8 mouse cellular contexts compared by ENCODE assay signal in the genomic region with DNA sequence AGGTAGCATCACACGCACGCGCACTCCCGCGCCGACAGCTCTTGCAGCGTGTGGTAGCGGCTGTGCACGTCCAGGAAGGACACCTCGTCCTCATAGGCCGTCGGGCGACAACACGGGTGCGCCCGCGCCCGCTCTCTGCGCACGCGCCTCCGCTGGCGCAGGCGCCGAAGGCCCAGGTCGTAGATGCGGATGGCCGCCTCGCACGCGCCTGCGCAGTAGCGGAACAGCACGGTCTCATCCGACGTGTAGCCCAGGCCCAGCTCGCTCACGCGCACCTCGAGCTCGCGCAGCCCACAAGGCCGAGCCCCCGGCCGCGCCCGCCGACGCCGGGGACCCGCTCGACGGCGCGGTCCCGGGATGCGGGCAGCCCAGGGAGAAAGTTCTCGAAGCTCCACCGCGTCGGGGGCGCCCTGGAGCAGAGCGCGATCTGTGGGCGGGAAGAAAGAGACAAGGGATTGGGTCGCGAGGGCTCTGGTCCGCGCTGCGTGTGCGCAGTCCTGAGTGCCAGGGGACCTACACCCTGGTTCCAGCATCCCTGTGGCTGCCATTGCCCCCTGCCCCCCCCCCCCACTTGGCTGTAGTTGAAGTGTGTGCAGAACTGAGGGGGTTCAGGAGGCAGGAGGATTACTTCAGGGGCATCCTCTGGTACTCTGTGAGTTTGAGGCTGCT. TPM values are rescaled to one million over a fixed set of nuclear protein-coding genes. Genes with fewer than 3 reads are reported as not detected.
DNase-seq lines count a peak whose midpoint lies in the region; ATAC-seq lines count a peak whose summit lies in the region.

No protein-coding gene starts in this region.

- H3K9ac ChIP-seq in forebrain, embryonic 13.5 days = peak overlapping the region; percentile 7; the same call in 1 of the 2 replicates
- H3K9ac ChIP-seq in midbrain, embryonic 11.5 days (ENCODE audit: low read length) = 0 out of 2 replicates have a peak overlapping the region, but pooled peaks have one; percentile 9

- DNase-seq in thymus, postnatal 0 days (ENCODE audit: low spot score) = peak; percentile 55
- no peak for DNase-seq in thymus, postnatal 25 days
- DNase-seq in kidney, postnatal 10 days = peak; percentile 72
- peak; percentile 93 for DNase-seq in midbrain, embryonic 11.5 days (ENCODE audit: low spot score, missing footprints)
- no peak for DNase-seq in cerebellum, postnatal 14 days
- DNase-seq in cerebellum, postnatal 36 days = no peak

- ATAC-seq in forebrain, embryonic 13.5 days = peak; percentile 82
- ATAC-seq in midbrain, embryonic 11.5 days (ENCODE audit: low FRiP score) = peak; percentile 68
- ATAC-seq in monocyte, adult 5-6 weeks (replicated peaks; ENCODE audit: insufficient number of reproducible peaks, low FRiP score, low TSS enrichment, poor library complexity, severe bottlenecking) = no peak

- peaks cover 75% of the 10 kb centered on the region for H3K27me3 ChIP-seq in forebrain, embryonic 13.5 days
- H3K27me3 ChIP-seq in midbrain, embryonic 11.5 days (ENCODE audit: control insufficient read depth, insufficient read depth, low read length) = peaks cover 54% of the 10 kb centered on the region

- 27% methylated on average over 70 of the region's 71 CpGs for WGBS in forebrain, embryonic 13.5 days
- 20% methylated on average over 71 of the region's 71 CpGs for WGBS in midbrain, embryonic 11.5 days

- H3K36me3 ChIP-seq in forebrain, embryonic 13.5 days (ENCODE audit: poor library complexity, severe bottlenecking) = no peaks in the 10 kb centered on the region
- H3K36me3 ChIP-seq in midbrain, embryonic 11.5 days (ENCODE audit: control insufficient read depth, insufficient read depth, low read length) = no peaks in the 10 kb centered on the region

- no peaks in the 10 kb centered on the region for H3K4me1 ChIP-seq in forebrain, embryonic 13.5 days
- no peaks in the 10 kb centered on the region for H3K4me1 ChIP-seq in midbrain, embryonic 11.5 days (ENCODE audit: control insufficient read depth, insufficient read depth, low read length)

- H3K27ac ChIP-seq in forebrain, embryonic 13.5 days = no peak overlapping the region
- no peak overlapping the region for H3K27ac ChIP-seq in midbrain, embryonic 11.5 days (ENCODE audit: low read depth, low read length)

- H3K9me3 ChIP-seq in forebrain, embryonic 13.5 days (replicated peaks) = no peaks in the 10 kb centered on the region
- no peaks in the 10 kb centered on the region for H3K9me3 ChIP-seq in midbrain, embryonic 11.5 days (ENCODE audit: control insufficient read depth, low read length)

- H3K4me2 ChIP-seq in forebrain, embryonic 13.5 days = peak overlapping the region; percentile 52
- peak overlapping the region; percentile 33 for H3K4me2 ChIP-seq in midbrain, embryonic 11.5 days

- peak overlapping the region; percentile 27 for H3K4me3 ChIP-seq in forebrain, embryonic 13.5 days
- H3K4me3 ChIP-seq in midbrain, embryonic 11.5 days (ENCODE audit: low read depth, low read length) = peak overlapping the region; percentile 8; the same call in 1 of the 2 replicates

RNA-seq across cellular contexts. Expression of a gene that starts 5.8 kb away (rescaled TPM):
- 17.3 and 23.6 TPM in 2 replicates for polyA plus RNA-seq in thymus, postnatal 0 days (2015; fragmentation: Nextera tagmentation; extraction: Ambion mirVana)
- polyA plus RNA-seq in forebrain, embryonic 13.5 days (2015; fragmentation: Nextera tagmentation; extraction: Ambion mirVana) = 1.7 TPM in 2 replicates
- 7.4 and 9.1 TPM in 2 replicates for polyA plus RNA-seq in midbrain, embryonic 11.5 days (2014; fragmentation: Nextera tagmentation; extraction: Ambion mirVana)
- total RNA-seq in monocyte, adult 5-6 weeks (2017) = not detected in 3 replicates

RNA-seq across cellular contexts. Expression of a gene that starts 13.0 kb away (rescaled TPM):
- polyA plus RNA-seq in thymus, postnatal 0 days (2015; fragmentation: Nextera tagmentation; extraction: Ambion mirVana) = 34.0 and 36.5 TPM in 2 replicates
- 50.0 and 56.9 TPM in 2 replicates for polyA plus RNA-seq in forebrain, embryonic 13.5 days (2015; fragmentation: Nextera tagmentation; extraction: Ambion mirVana)
- 31.5 and 34.6 TPM in 2 replicates for polyA plus RNA-seq in midbrain, embryonic 11.5 days (2014; fragmentation: Nextera tagmentation; extraction: Ambion mirVana)
- total RNA-seq in monocyte, adult 5-6 weeks (2017) = 15.0 to 22.2 TPM (median 19.2 TPM) in 3 replicates

RNA-seq across cellular contexts. Expression of a gene that starts 18.5 kb away (rescaled TPM):
- 0.40 and 0.68 TPM in 2 replicates for polyA plus RNA-seq in thymus, postnatal 0 days (2015; fragmentation: Nextera tagmentation; extraction: Ambion mirVana)
- polyA plus RNA-seq in forebrain, embryonic 13.5 days (2015; fragmentation: Nextera tagmentation; extraction: Ambion mirVana) = 1.2 and 1.3 TPM in 2 replicates
- 0.54 and 1.0 TPM in 2 replicates for polyA plus RNA-seq in midbrain, embryonic 11.5 days (2014; fragmentation: Nextera tagmentation; extraction: Ambion mirVana)
- total RNA-seq in monocyte, adult 5-6 weeks (2017) = 0.29 to 0.49 TPM in 2 of 3 replicates, not detected in the other

RNA-seq across cellular contexts. Expression of a gene that starts 33.7 kb away (rescaled TPM):
- 20.3 and 26.9 TPM in 2 replicates for polyA plus RNA-seq in thymus, postnatal 0 days (2015; fragmentation: Nextera tagmentation; extraction: Ambion mirVana)
- polyA plus RNA-seq in forebrain, embryonic 13.5 days (2015; fragmentation: Nextera tagmentation; extraction: Ambion mirVana) = 14.0 and 16.7 TPM in 2 replicates
- 13.1 and 15.0 TPM in 2 replicates for polyA plus RNA-seq in midbrain, embryonic 11.5 days (2014; fragmentation: Nextera tagmentation; extraction: Ambion mirVana)
- 5.0 to 6.0 TPM (median 5.0 TPM) in 3 replicates for total RNA-seq in monocyte, adult 5-6 weeks (2017)

RNA-seq across cellular contexts. Expression of a gene that starts 34.0 kb away (rescaled TPM):
- 821 and 873 TPM in 2 replicates for polyA plus RNA-seq in thymus, postnatal 0 days (2015; fragmentation: Nextera tagmentation; extraction: Ambion mirVana)
- 433 and 459 TPM in 2 replicates for polyA plus RNA-seq in forebrain, embryonic 13.5 days (2015; fragmentation: Nextera tagmentation; extraction: Ambion mirVana)
- 323 and 337 TPM in 2 replicates for polyA plus RNA-seq in midbrain, embryonic 11.5 days (2014; fragmentation: Nextera tagmentation; extraction: Ambion mirVana)
- total RNA-seq in monocyte, adult 5-6 weeks (2017) = 66.7 to 91.2 TPM (median 74.2 TPM) in 3 replicates

Comparison
In these comparisons a context has a peak if more than half of its experiments do, and no peak if none do; other contexts are left out.
1. DNase-seq: peak in thymus, postnatal 0 days (single experiment), kidney, postnatal 10 days (single experiment) and midbrain, embryonic 11.5 days (single experiment); none in thymus, postnatal 25 days (single experiment), cerebellum, postnatal 14 days (0 of 2) and cerebellum, postnatal 36 days (0 of 2).